ENCODE assay signal across 8 mouse cellular contexts in genomic region chr17:37046312-37047112, GRCm38 (mm10). TPM values are rescaled to one million over a fixed set of nuclear protein-coding genes. Genes with fewer than 3 reads are reported as not detected.
DNase-seq lines count a peak whose midpoint lies in the region; ATAC-seq and TF ChIP-seq lines count a peak whose summit lies in the region.

No protein-coding gene starts in this region.

- peaks cover 3% of the 10 kb centered on the region; the same call in 1 of the 2 replicates for H3K4me1 ChIP-seq in cortical plate, adult 2 months (ENCODE audit: control insufficient read depth, insufficient read depth, low read length)
- H3K4me1 ChIP-seq in limb, embryonic 15.5 days: peaks cover 43% of the 10 kb centered on the region
- peaks cover 43% of the 10 kb centered on the region for H3K4me1 ChIP-seq in midbrain, embryonic 15.5 days

- peak overlapping the region; percentile 94 for H3K27ac ChIP-seq in cortical plate, adult 2 months (ENCODE audit: insufficient read depth, low read length)
- H3K27ac ChIP-seq in limb, embryonic 15.5 days: peak overlapping the region; percentile 87
- H3K27ac ChIP-seq in midbrain, embryonic 15.5 days: peak overlapping the region; percentile 98

- WGBS in limb, embryonic 15.5 days: under 1% methylated on average over 41 of the region's 58 CpGs
- under 1% methylated on average over 43 of the region's 58 CpGs for WGBS in midbrain, embryonic 15.5 days

- peak; percentile 40 for ATAC-seq in granulocyte monocyte progenitor cell, adult 5-6 weeks (replicated peaks; ENCODE audit: poor library complexity, severe bottlenecking)
- peak; percentile 66 for ATAC-seq in limb, embryonic 15.5 days (ENCODE audit: insufficient number of reproducible peaks, low FRiP score, low TSS enrichment, low read depth)
- ATAC-seq in midbrain, embryonic 15.5 days (replicated peaks): peak; percentile 56

- H3K4me3 ChIP-seq in cortical plate, adult 2 months (ENCODE audit: insufficient read depth, low read length): peak overlapping the region; percentile 87
- H3K4me3 ChIP-seq in limb, embryonic 15.5 days: peak overlapping the region; percentile 80
- H3K4me3 ChIP-seq in midbrain, embryonic 15.5 days: peak overlapping the region; percentile 93

- H3K27me3 ChIP-seq in limb, embryonic 15.5 days: peaks cover 4% of the 10 kb centered on the region
- no peaks in the 10 kb centered on the region for H3K27me3 ChIP-seq in midbrain, embryonic 15.5 days (replicated peaks)

- H3K9ac ChIP-seq in limb, embryonic 15.5 days: peak overlapping the region; percentile 82
- H3K9ac ChIP-seq in midbrain, embryonic 15.5 days: peak overlapping the region; percentile 94

- peak overlapping the region; percentile 94 for H3K4me2 ChIP-seq in limb, embryonic 15.5 days
- H3K4me2 ChIP-seq in midbrain, embryonic 15.5 days: peak overlapping the region; percentile 77

- TF ChIP-seq POLR2A in cortical plate, adult 2 months (IDR thresholded peaks at IDR 0.05; ENCODE audit: extremely low read depth, insufficient read depth, low read length): 0 out of 2 replicates have a peak, but pooled peaks have one; percentile 11

- peak; percentile 31 to 42 for DNase-seq in urinary bladder, adult 18-20 months (ENCODE audit: low spot score in 2 of 2)
- no peak for DNase-seq in urinary bladder, postnatal 10 days (ENCODE audit: low spot score)
- peak; percentile 59 for DNase-seq in kidney, adult 18-20 months
- peak; percentile 66 to 72 for DNase-seq in thymus, adult 18-20 months

- H3K36me3 ChIP-seq in limb, embryonic 15.5 days: no peaks in the 10 kb centered on the region
- H3K36me3 ChIP-seq in midbrain, embryonic 15.5 days (replicated peaks): no peaks in the 10 kb centered on the region

- TF ChIP-seq CTCF in cortical plate, adult 2 months (IDR thresholded peaks at IDR 0.05; ENCODE audit: extremely low read depth, insufficient read depth, low read length): peak; percentile 26; the same call in 1 of the 2 replicates

- no peaks in the 10 kb centered on the region for H3K9me3 ChIP-seq in limb, embryonic 15.5 days
- no peaks in the 10 kb centered on the region for H3K9me3 ChIP-seq in midbrain, embryonic 15.5 days

RNA-seq across cellular contexts. Expression of gene Gabbr1, which starts 0.7 kb away (rescaled TPM):
- polyA plus RNA-seq in cortical plate, adult 2 months (2012; rRNA removed): 481 and 483 TPM in 2 replicates
- total RNA-seq in granulocyte monocyte progenitor cell, adult 5-6 weeks (2014; fragmentation: Nextera tagmentation): 1.3 and 2.0 TPM in 2 replicates
- 0.57 and 1.7 TPM in 2 replicates for total RNA-seq in granulocyte monocyte progenitor cell, adult 5-6 weeks (2017)
- polyA plus RNA-seq in limb, embryonic 15.5 days (2015; fragmentation: Nextera tagmentation; extraction: Ambion mirVana): 8.1 and 8.7 TPM in 2 replicates
- 86.4 and 88.8 TPM in 2 replicates for polyA plus RNA-seq in midbrain, embryonic 15.5 days (2015; fragmentation: Nextera tagmentation; extraction: Ambion mirVana)

RNA-seq across cellular contexts. Expression of gene Mog, which starts 23.3 kb away (rescaled TPM):
- 99.6 and 128 TPM in 2 replicates for polyA plus RNA-seq in cortical plate, adult 2 months (2012; rRNA removed)
- not detected in 2 replicates for total RNA-seq in granulocyte monocyte progenitor cell, adult 5-6 weeks (2014; fragmentation: Nextera tagmentation)
- not detected in 2 replicates for total RNA-seq in granulocyte monocyte progenitor cell, adult 5-6 weeks (2017)
- polyA plus RNA-seq in limb, embryonic 15.5 days (2015; fragmentation: Nextera tagmentation; extraction: Ambion mirVana): 0.14 TPM in 1 of 2 replicates, not detected in the other
- polyA plus RNA-seq in midbrain, embryonic 15.5 days (2015; fragmentation: Nextera tagmentation; extraction: Ambion mirVana): 2.4 and 3.7 TPM in 2 replicates

RNA-seq across cellular contexts. Expression of gene Olfr90, which starts 41.8 kb away (rescaled TPM):
- polyA plus RNA-seq in cortical plate, adult 2 months (2012; rRNA removed): not detected in 2 replicates
- not detected in 2 replicates for total RNA-seq in granulocyte monocyte progenitor cell, adult 5-6 weeks (2014; fragmentation: Nextera tagmentation)
- not detected in 2 replicates for total RNA-seq in granulocyte monocyte progenitor cell, adult 5-6 weeks (2017)
- not detected in 2 replicates for polyA plus RNA-seq in limb, embryonic 15.5 days (2015; fragmentation: Nextera tagmentation; extraction: Ambion mirVana)
- 0.06 TPM in 1 of 2 replicates, not detected in the other for polyA plus RNA-seq in midbrain, embryonic 15.5 days (2015; fragmentation: Nextera tagmentation; extraction: Ambion mirVana)

RNA-seq across cellular contexts. Expression of gene Zfp57, which starts 45.5 kb away (rescaled TPM):
- polyA plus RNA-seq in cortical plate, adult 2 months (2012; rRNA removed): 25.2 and 29.3 TPM in 2 replicates
- total RNA-seq in granulocyte monocyte progenitor cell, adult 5-6 weeks (2014; fragmentation: Nextera tagmentation): 1.2 TPM in 1 of 2 replicates, not detected in the other
- total RNA-seq in granulocyte monocyte progenitor cell, adult 5-6 weeks (2017): 0.57 TPM in 1 of 2 replicates, not detected in the other
- 64.4 and 72.9 TPM in 2 replicates for polyA plus RNA-seq in limb, embryonic 15.5 days (2015; fragmentation: Nextera tagmentation; extraction: Ambion mirVana)
- polyA plus RNA-seq in midbrain, embryonic 15.5 days (2015; fragmentation: Nextera tagmentation; extraction: Ambion mirVana): 289 and 324 TPM in 2 replicates

RNA-seq across cellular contexts. Expression of gene Olfr91, which starts 51.6 kb away (rescaled TPM):
- polyA plus RNA-seq in cortical plate, adult 2 months (2012; rRNA removed): not detected in 2 replicates
- not detected in 2 replicates for total RNA-seq in granulocyte monocyte progenitor cell, adult 5-6 weeks (2014; fragmentation: Nextera tagmentation)
- not detected in 2 replicates for total RNA-seq in granulocyte monocyte progenitor cell, adult 5-6 weeks (2017)
- not detected in 2 replicates for polyA plus RNA-seq in limb, embryonic 15.5 days (2015; fragmentation: Nextera tagmentation; extraction: Ambion mirVana)
- polyA plus RNA-seq in midbrain, embryonic 15.5 days (2015; fragmentation: Nextera tagmentation; extraction: Ambion mirVana): not detected in 2 replicates

Comparison
In these comparisons a context has a peak if more than half of its experiments do, and no peak if none do; other contexts are left out.
1. RNA of gene Mog, which starts 23.3 kb away (polyA plus RNA-seq): 99.6 to 128 TPM in cortical plate, adult 2 months; 2.4 to 3.7 TPM in midbrain, embryonic 15.5 days and 0.14 TPM in limb, embryonic 15.5 days; every median in the first group is over 10 times any median in the second.
2. Peak in every context shown above with its lines, with median percentiles within 50 percentile points of each other: H3K27ac ChIP-seq, H3K4me3 ChIP-seq and ATAC-seq.